Mouse (Mus musculus): ENCODE results near the gene Apba2. TPM values are rescaled to one million over a fixed set of nuclear protein-coding genes. Genes with fewer than 3 reads are reported as not detected.

Gene Apba2
- under 1 TPM in 1 of 2 experiments, not detected in 1; 0.15 TPM for total RNA-seq (2021)
- long read RNA-seq, experiment 1 = 0 reads
- long read RNA-seq, experiment 2 = 0 reads

GRCm38 (mm10) chr7:64501536-64502270 lies at the start of gene Apba2:
Gene Apba2 (plus strand): TSS chr7:64501706.
- DNase-seq = no peak
- intact Hi-C loops (cut with DNase I) = loop anchor here (5.0 kb wide), 1 partner anchor 241 kb away; no protein-coding TSS in a partner anchor

- intact Hi-C loops (cut with DNase I) = no loop called here
- no peak for DNase-seq
These were observed 49.6 kb upstream of the Apba2 start for GRCm38 (mm10) chr7:64451861-64452382.

DNA sequence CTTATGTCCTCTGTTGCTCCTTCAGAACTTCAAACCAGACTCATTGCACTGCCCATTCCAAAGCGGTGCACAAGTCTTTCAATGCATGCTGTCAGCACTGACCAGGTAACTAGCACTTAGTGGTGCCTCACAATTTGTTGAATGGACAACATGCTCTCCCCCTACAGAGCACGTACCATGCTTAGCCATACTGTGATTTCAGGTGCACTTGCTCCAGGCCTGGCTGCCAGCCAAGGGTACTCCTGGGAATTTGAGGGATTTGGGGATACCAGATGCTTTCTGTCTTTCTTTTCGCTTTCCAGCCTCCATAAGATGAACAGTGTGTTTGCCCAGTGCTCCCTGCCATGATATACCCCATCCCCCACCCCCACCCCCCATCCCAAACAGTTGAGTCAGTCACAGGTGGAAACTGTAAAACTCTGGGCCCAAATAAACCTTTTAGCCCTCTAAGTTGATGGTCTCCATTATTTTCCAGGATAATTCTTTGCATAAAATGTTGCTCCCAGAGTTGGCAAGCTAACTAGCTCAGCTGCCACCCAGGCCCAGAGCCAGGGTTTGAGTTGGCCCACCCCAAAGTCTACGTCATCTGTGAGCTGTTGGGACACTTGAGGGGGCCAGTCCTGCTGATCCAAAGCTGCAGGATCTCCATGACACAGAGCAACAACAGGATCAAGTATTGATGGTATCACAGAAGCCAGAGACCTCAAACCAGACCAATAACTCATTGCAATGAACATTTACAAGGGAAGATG lies 48.9 kb upstream of the Apba2 start:
- intact Hi-C loops (cut with DNase I) = no loop called here
- no peak for DNase-seq

- DNase-seq = no peak
- intact Hi-C loops (cut with DNase I) = no loop called here
These were observed 45.3 kb upstream of the Apba2 start for GRCm38 (mm10) chr7:64456176-64456575.

GRCm38 (mm10) chr7:64456676-64457075 lies 44.8 kb upstream of the Apba2 start:
- DNase-seq = no peak
- intact Hi-C loops (cut with DNase I) = no loop called here

DNA sequence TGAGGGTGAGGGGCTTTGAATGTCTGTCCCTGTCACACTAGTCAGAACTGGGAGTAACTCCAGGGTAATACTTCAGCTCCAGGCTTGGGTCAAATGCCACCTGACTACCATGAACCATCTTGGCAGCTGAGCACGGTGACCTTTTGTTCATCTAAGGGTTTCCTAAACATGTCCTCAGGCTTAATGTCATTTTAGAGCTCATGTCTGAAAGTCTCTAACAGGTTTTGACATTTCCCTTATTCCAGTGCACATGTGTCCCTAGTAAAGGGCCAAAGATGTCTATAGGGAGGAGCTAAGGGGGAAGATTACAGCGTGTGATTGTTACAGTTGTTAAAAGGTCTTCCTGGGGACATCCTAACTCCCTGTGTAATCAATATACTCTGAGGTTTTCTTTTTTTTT lies 43.7 kb upstream of the Apba2 start:
- intact Hi-C loops (cut with DNase I) = no loop called here
- DNase-seq = no peak

- no peak for DNase-seq
- intact Hi-C loops (cut with DNase I) = loop anchor here (2.0 kb wide), 1 partner anchor 33 kb away; no protein-coding TSS in a partner anchor
These were observed 4.1 kb upstream of the Apba2 start for GRCm38 (mm10) chr7:64497438-64497837.

GRCm38 (mm10) chr7:64502271-64503180 lies 1.0 kb downstream of the Apba2 start:
- DNase-seq = no peak
- intact Hi-C loops (cut with DNase I) = loop anchor here (5.0 kb wide), 1 partner anchor 240 kb away; no protein-coding TSS in a partner anchor

DNA sequence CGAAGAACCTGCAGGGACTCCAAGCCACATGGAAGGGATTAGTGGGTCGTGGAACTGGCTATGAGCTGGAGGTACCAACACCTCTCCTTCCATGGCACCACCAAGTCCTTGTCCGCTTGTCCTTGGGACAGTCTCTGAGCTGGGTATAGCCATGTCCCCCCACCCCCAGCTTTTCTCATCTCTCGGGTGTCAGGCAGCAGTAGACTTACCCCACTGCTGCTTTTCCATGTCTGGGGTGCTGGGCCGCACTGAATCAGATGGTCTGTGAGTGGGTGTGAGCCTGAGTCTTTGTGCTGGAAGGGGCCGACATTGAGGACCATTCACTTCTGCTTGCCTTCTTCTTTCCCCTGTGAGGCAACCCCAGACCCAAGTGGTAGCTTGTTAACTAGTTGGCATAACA lies 2.1 kb downstream of the Apba2 start:
- DNase-seq = no peak
- intact Hi-C loops (cut with DNase I) = loop anchor here (5.0 kb wide), 1 partner anchor 239 kb away; no protein-coding TSS in a partner anchor

GRCm38 (mm10) chr7:64504691-64505231 lies 3.3 kb downstream of the Apba2 start:
- intact Hi-C loops (cut with DNase I) = loop anchor here (5.0 kb wide), 1 partner anchor 238 kb away; no protein-coding TSS in a partner anchor
- no peak for DNase-seq

- intact Hi-C loops (cut with DNase I) = no loop called here
- DNase-seq = no peak
These were observed 4.1 kb downstream of the Apba2 start for GRCm38 (mm10) chr7:64505571-64505970.

- DNase-seq = no peak
- intact Hi-C loops (cut with DNase I) = no loop called here
These were observed 7.3 kb downstream of the Apba2 start for GRCm38 (mm10) chr7:64508826-64509225.

DNA sequence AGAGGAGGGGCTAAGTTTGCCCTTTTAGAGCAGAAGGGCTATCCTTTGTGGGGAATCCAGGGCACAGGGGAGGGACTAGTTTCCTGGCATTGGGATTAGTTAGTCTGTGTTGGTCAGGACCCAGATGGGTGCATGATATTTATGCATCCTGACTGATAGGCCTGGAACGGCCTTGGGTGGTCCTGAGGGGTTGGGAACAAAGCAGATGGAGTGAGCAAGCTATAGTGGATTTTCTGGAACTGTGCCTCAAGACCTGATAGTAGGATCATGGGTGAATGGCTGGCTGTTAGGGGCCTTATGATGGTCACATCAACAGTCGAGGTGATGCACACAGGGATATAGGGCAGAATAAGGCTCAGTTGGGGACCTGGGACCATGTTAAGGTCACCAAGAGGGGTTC lies 8.4 kb downstream of the Apba2 start:
- intact Hi-C loops (cut with DNase I) = no loop called here
- DNase-seq = no peak

GRCm38 (mm10) chr7:64510526-64511210 lies 9.2 kb downstream of the Apba2 start:
- DNase-seq = no peak
- intact Hi-C loops (cut with DNase I) = no loop called here

DNA sequence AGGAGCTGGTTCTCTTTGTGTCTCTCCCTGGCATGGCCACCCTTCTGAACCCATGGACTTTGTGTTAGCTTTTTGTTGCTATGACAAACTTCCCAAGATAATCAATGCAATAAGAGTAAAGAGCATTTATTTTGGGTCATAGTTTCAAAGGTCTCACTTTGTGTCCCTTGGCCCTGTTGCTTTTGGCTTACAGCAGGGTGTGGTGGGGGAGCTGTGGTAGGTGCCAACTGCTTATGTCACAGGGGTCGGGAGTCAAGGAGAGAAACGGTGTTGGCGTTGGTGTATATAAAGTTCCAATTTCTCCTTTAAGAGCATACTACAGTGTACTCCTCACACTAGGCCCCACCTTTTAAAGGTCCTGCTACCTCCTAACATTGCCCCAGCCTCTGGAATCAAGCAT lies 12.1 kb downstream of the Apba2 start:
- DNase-seq = no peak
- intact Hi-C loops (cut with DNase I) = no loop called here

- no peak for DNase-seq
- intact Hi-C loops (cut with DNase I) = no loop called here
These were observed 13.8 kb downstream of the Apba2 start for GRCm38 (mm10) chr7:64515280-64515679.

DNA sequence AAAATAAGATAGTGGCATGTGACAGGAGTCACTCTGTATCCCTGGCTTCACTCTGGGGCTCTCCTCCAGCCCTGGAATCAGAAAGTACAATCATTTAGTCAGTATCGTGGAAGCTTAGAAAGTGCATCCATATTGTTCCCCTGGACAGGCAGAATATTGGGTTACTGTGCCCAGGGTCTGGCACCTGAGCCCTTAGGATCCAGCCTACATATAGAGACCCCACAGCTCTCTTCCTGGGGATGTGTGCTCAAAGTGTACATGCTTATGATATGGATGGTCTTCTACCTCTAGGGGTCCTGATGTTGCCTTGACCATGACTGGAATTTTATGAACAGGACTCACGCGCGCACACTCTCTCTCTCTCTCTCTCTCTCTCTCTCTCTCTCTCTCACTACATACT lies 14.4 kb downstream of the Apba2 start:
- no peak for DNase-seq
- intact Hi-C loops (cut with DNase I) = no loop called here

DNA sequence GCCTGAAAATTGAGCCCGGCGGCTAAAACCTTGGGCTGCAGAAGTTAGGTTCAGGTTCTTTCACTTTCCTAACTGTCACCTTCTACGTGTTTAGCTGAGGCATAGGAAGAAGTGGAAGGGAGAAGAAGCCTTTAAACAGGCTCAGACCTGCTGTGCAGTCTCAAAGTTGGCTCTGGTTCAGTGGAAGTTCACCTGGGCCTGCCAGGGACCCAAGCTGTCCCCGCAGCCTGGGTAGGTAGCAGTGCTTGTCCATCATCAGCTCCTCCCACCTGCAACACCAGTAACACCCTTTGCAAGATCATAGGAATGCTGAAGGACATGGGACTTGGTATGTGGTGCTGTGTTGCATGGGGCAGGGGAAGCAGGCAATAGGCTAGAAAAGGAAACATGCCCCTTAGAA lies 17.6 kb downstream of the Apba2 start:
- intact Hi-C loops (cut with DNase I) = no loop called here
- no peak for DNase-seq

DNA sequence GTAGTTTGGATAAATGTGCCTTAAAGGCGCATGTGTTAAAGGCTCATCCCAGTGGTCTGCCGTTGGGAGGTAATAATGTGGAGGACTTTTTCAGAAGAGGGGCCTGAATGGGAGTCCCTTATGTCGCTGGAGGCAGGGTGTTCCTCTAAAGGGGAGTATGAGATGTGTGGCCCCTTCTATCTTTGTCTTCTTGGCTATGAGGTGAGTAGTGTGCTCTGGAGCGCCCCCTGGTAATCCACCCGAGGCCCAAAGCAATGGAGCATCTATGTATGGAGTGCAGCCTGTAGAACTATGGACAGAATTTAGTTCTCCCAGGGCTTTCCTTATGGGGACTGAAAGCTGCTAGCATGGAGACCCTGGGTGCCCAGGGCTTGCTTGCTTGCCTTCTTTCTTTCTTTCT lies 18.0 kb downstream of the Apba2 start:
- DNase-seq = no peak
- intact Hi-C loops (cut with DNase I) = no loop called here

All from gastrocnemius, postnatal 36 days (tissue).